Mouse (Mus musculus) right cerebral cortex, postnatal 10 days (tissue): Measurements from ENCODE around the gene Stk39.

Source experiments
- DNase-seq, 2 experiments: peaks; one replicate each; pipeline ENCODE4 v3.0.0; 2021; ENCODE audit warnings: low spot score in 2 of 2

Gene Stk39

GRCm38 (mm10) chr2:68458115-68458514 is 14.0 kb downstream of the Stk39 start:
- no peak for DNase-seq

- DNase-seq, result no peak
These were observed 14.5 kb downstream of the Stk39 start for GRCm38 (mm10) chr2:68457455-68458032.

GRCm38 (mm10) chr2:68456899-68457298 is 15.2 kb downstream of the Stk39 start:
- DNase-seq, result no peak

- DNase-seq, result no peak
These were observed 19.7 kb downstream of the Stk39 start for GRCm38 (mm10) chr2:68452379-68452778.

- DNase-seq, result no peak
These were observed 24.0 kb downstream of the Stk39 start for GRCm38 (mm10) chr2:68448035-68448434.

GRCm38 (mm10) chr2:68443141-68443540 is 28.9 kb downstream of the Stk39 start:
- DNase-seq, result no peak

GRCm38 (mm10) chr2:68442113-68442717 is 29.9 kb downstream of the Stk39 start:
- no peak for DNase-seq

- no peak for DNase-seq
These were observed 32.5 kb downstream of the Stk39 start for GRCm38 (mm10) chr2:68439614-68440013.

GRCm38 (mm10) chr2:68437920-68438319 is 34.1 kb downstream of the Stk39 start:
- DNase-seq, result no peak

- no peak for DNase-seq
These were observed 34.9 kb downstream of the Stk39 start for GRCm38 (mm10) chr2:68437216-68437615.

- DNase-seq, result no peak
These were observed 35.8 kb downstream of the Stk39 start for GRCm38 (mm10) chr2:68436305-68436704.

- no peak for DNase-seq
These were observed 36.4 kb downstream of the Stk39 start for GRCm38 (mm10) chr2:68435494-68436255.

GRCm38 (mm10) chr2:68434997-68435396 is 37.1 kb downstream of the Stk39 start:
- no peak for DNase-seq

GRCm38 (mm10) chr2:68434576-68434975 is 37.5 kb downstream of the Stk39 start:
- DNase-seq, result no peak

GRCm38 (mm10) chr2:68433736-68434312 is 38.2 kb downstream of the Stk39 start:
- DNase-seq, result no peak

GRCm38 (mm10) chr2:68432834-68433233 is 39.2 kb downstream of the Stk39 start:
- no peak for DNase-seq

- DNase-seq, result no peak
These were observed 40.8 kb downstream of the Stk39 start for GRCm38 (mm10) chr2:68431024-68431962.

- no peak for DNase-seq
These were observed 41.6 kb downstream of the Stk39 start for GRCm38 (mm10) chr2:68430493-68430892.

GRCm38 (mm10) chr2:68429436-68429835 is 42.6 kb downstream of the Stk39 start:
- DNase-seq, result no peak

- DNase-seq, result no peak
These were observed 45.0 kb downstream of the Stk39 start for GRCm38 (mm10) chr2:68426977-68427577.

- no peak for DNase-seq
These were observed 46.0 kb downstream of the Stk39 start for GRCm38 (mm10) chr2:68426074-68426473.
